Mouse (Mus musculus) G1E (cell line): Measurements from ENCODE around the gene Tnrc6c. TPM values are rescaled to one million over a fixed set of nuclear protein-coding genes. Genes with fewer than 3 reads are reported as not detected.

Experiments used
- ATAC-seq: 2 replicates; pipeline ENCODE4 v1.8.0; 2016; ENCODE audit warnings: mild to moderate bottlenecking; ENCODE audit not compliant: insufficient number of reproducible peaks, poor library complexity, low FRiP score, severe bottlenecking; ENCODE audit errors: extremely low read depth
- DNase-seq: peaks from one replicate; pipeline ENCODE4 v3.0.0; 2012; ENCODE audit warnings: low spot score
- H3K27me3 ChIP-seq: 2 replicates; pipeline ENCODE4 v1.6.1; 2012; ENCODE audit warnings: mild to moderate bottlenecking, low read length, inconsistent platforms; ENCODE audit not compliant: insufficient read depth
- H3K36me3 ChIP-seq: replicated peaks from 2 replicates; pipeline ENCODE3; 2012; ENCODE audit warnings: mild to moderate bottlenecking, inconsistent platforms
- H3K4me1 ChIP-seq: 2 replicates; pipeline ENCODE4 v1.6.1; 2012; ENCODE audit warnings: low read depth, low read length, inconsistent platforms, mixed read lengths; ENCODE audit not compliant: insufficient read depth
- H3K4me3 ChIP-seq: 2 replicates; pipeline ENCODE4 v1.5.1; 2012; ENCODE audit warnings: low read depth, mild to moderate bottlenecking, inconsistent platforms, low read length, moderate library complexity, mixed read lengths
- H3K9me3 ChIP-seq: replicated peaks from 2 replicates; pipeline ENCODE4 v1.6.1; 2012; ENCODE audit warnings: inconsistent platforms
- CTCF ChIP-seq: IDR thresholded peaks from 2 replicates; pipeline ENCODE4 v1.5.1; 2012; ENCODE audit warnings: low read depth, low read length, inconsistent platforms, mixed read lengths
- GATA1 ChIP-seq: IDR thresholded peaks from 2 replicates; pipeline ENCODE4 v1.6.1; 2012; ENCODE audit warnings: borderline replicate concordance, low read length, inconsistent platforms, mixed read lengths
- GATA2 ChIP-seq: IDR thresholded peaks from 2 replicates; pipeline ENCODE4 v1.6.1; 2012; ENCODE audit warnings: low read depth, low read length, inconsistent platforms, borderline replicate concordance
- POLR2AphosphoS5 ChIP-seq: IDR thresholded peaks from 2 replicates; pipeline ENCODE4 v1.6.1; 2012; ENCODE audit warnings: low read depth, low read length, inconsistent platforms; ENCODE audit not compliant: insufficient replicate concordance
- TAL1 ChIP-seq: conservative IDR thresholded peaks from 2 replicates; pipeline ENCODE4 v1.6.1; 2012; ENCODE audit warnings: low read depth, low read length, inconsistent platforms, mixed read lengths
- polyA plus RNA-seq: library from polyadenylated mRNA; stranded (reverse); fragments of >175 nt; gene quantifications from 2 replicates; pipeline ENCODE4 v1.2.3, GENCODE M21; 2012
- total RNA-seq, 2 experiments: library from RNA; stranded (forward) in 1 of 2; stranded (reverse) in 1 of 2; fragments of 200-1000 nt in 1 of 2; fragments of >200 nt in 1 of 2; fragmentation: Nextera tagmentation in 1 of 2; gene quantifications; 2 replicates each; pipeline ENCODE4 v1.2.3; 2014 to 2017

The Tnrc6c gene
- total and polyA plus RNA-seq, 3 experiments, result 19.2 to 47.5 (median 21.5) TPM

DNA sequence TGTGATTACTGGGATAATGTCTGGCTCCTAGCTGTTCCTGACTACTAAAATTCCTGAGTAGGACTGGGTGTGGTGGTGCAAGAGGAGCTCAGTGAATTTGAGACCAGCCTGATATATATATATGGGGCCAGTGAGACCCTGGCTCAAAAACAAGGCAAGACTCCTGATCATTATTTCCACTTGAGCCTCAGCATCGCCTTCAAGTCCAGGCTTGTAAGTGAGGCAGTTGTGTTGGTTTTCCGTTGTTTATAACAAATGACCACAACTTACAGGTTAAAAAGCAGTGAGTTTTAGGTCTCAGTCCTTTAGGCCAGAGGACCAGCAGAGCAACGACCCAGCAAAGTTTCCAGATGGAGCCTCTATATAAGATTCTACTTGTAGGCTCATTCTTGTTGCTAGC, 23.5 kb downstream of the Tnrc6c start:
- H3K27me3 ChIP-seq, result no peaks in the 10 kb centered on the region
- H3K4me1 ChIP-seq, result peaks cover 4% of the 10 kb centered on the region
- peaks cover 23% of the 10 kb centered on the region for H3K36me3 ChIP-seq
- no peak for ATAC-seq
- TF ChIP-seq GATA2 (no peak), TAL1 (no peak), GATA1 (no peak), CTCF (no peak), POLR2AphosphoS5 (no peak)
- H3K4me3 ChIP-seq, result no peak overlapping the region
- no peak for DNase-seq
- H3K9me3 ChIP-seq, result no peaks in the 10 kb centered on the region

DNA sequence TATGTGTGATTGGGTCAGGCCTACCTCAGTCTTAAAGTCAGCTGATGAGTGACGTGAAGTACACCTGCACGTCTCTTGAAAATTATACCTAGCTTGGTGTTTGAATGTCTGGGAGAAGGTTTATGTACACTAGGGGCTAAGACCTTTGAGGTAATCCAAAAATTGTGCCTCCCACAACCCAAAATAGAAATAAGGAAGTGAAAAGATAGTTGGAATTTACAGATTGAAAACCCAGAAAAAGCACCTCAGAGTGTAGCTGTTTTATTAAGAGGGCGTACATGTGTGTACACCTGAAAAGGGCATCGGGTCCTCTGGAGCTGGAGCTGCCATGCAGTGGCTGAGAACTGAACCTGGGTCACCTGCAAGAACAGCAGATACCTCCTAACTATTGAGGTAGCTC, 24.1 kb downstream of the Tnrc6c start:
- Histone ChIP-seq H3K4me3 (no peak overlapping the region), H3K9me3 (no peaks in the 10 kb centered on the region), H3K36me3 (peaks cover 21% of the 10 kb centered on the region), H3K4me1 (peaks cover 4% of the 10 kb centered on the region), H3K27me3 (no peaks in the 10 kb centered on the region)
- TF ChIP-seq POLR2AphosphoS5, result no peak
- DNase-seq (no peak), ATAC-seq (no peak)

DNA sequence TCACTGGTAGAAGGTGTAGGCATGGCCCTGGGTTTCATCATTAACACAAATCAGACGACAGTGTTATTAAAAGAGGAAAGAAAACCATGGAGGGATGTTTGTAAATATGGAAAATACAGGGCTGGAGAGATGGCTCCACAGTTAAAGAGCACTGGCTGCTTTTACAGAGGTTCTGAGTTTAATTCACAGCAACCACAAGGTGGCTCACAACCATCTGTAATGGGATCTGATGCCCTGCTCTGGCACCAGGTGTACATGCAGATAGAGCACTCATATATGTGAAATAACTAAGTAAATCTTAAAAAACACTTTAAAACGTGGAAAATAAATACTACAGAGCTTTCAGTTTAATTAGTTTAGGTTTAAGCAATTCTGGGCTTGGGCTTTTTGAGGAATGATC, 24.7 kb downstream of the Tnrc6c start:
- Histone ChIP-seq H3K4me1 (peaks cover 4% of the 10 kb centered on the region), H3K27me3 (no peaks in the 10 kb centered on the region), H3K9me3 (no peaks in the 10 kb centered on the region), H3K36me3 (peaks cover 17% of the 10 kb centered on the region), H3K4me3 (no peak overlapping the region)
- ATAC-seq (no peak), DNase-seq (no peak)
- no peak for TF ChIP-seq TAL1
- no peak for TF ChIP-seq CTCF
- TF ChIP-seq POLR2AphosphoS5, result no peak
- no peak for TF ChIP-seq GATA2
- TF ChIP-seq GATA1, result no peak

DNA sequence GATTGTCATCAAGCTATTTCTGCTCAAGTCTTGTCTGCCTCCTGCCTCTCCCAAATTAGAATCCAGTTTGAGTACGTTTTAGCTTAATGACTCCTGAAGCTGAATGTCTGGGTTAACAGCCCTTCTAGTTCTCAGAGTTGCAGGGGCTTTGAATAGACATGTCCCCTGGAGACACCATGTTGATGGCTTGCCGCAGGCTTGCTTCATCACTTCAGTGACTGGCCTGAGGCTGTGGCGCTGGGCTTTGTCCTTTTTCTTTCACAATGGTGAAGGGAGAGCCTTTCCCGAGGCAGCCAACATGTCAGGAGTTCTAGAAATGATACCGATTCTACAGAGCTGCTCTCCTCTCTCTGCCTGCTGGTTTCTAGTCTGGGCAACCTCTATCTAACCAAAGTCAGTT, 30.6 kb downstream of the Tnrc6c start:
- Histone ChIP-seq H3K36me3 (peaks cover 28% of the 10 kb centered on the region), H3K27me3 (no peaks in the 10 kb centered on the region), H3K9me3 (no peaks in the 10 kb centered on the region), H3K4me3 (no peak overlapping the region), H3K4me1 (peaks cover 10% of the 10 kb centered on the region)
- DNase-seq (no peak), ATAC-seq (no peak)
- TF ChIP-seq GATA1, result no peak
- no peak for TF ChIP-seq CTCF
- TF ChIP-seq TAL1, result no peak
- no peak for TF ChIP-seq GATA2
- TF ChIP-seq POLR2AphosphoS5, result no peak

DNA sequence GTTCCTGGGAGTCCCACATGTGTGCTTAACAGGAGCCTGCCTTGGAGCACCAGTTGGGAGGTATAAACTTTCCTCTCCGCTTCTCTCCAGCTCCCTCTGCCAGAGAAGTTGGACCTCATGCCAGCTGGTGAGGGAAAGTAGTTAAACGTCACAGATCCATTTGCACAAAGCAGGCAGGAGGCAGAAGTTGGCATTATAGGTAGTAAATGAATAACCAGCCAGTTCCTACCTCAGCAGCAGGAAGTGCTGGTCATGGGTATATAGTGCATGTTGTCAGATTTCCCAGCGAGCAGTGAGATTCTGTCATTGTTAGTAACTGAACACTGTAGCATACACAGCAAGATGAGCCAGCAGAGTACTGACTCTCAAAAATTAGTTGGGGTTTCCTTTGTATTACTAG, 31.4 kb downstream of the Tnrc6c start:
- DNase-seq (no peak), ATAC-seq (no peak)
- H3K4me3 ChIP-seq, result no peak overlapping the region
- peaks cover 10% of the 10 kb centered on the region for H3K4me1 ChIP-seq
- H3K9me3 ChIP-seq, result no peaks in the 10 kb centered on the region
- no peaks in the 10 kb centered on the region for H3K27me3 ChIP-seq
- TF ChIP-seq GATA2 (no peak), GATA1 (no peak), TAL1 (no peak), CTCF (no peak), POLR2AphosphoS5 (no peak)
- H3K36me3 ChIP-seq, result peaks cover 28% of the 10 kb centered on the region

DNA sequence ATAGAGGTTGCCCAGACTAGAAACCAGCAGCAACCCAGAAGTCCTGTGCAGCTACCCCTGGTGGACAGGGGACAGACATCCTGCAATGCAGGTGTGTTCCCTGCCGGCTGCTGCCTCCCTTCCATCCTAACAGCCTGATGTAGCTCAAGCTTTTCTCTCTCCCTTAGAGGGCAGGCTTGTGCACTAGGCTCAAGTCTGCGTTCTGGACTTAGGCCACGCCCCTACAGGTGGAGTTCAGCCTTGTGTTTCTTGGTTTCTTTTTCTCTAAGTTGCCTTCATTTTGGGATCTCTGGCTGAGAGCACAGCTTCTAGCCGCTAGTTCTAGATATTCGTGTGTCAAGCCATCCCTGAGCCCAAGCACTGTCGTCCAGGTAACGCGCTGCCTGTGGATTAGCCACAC, 31.9 kb downstream of the Tnrc6c start:
- Histone ChIP-seq H3K4me1 (peaks cover 10% of the 10 kb centered on the region), H3K9me3 (no peaks in the 10 kb centered on the region), H3K36me3 (peaks cover 28% of the 10 kb centered on the region), H3K27me3 (no peaks in the 10 kb centered on the region), H3K4me3 (no peak overlapping the region)
- DNase-seq, result no peak
- no peak for TF ChIP-seq GATA1
- no peak for TF ChIP-seq POLR2AphosphoS5
- no peak for TF ChIP-seq CTCF
- no peak for TF ChIP-seq TAL1
- TF ChIP-seq GATA2, result no peak
- no peak for ATAC-seq

DNA sequence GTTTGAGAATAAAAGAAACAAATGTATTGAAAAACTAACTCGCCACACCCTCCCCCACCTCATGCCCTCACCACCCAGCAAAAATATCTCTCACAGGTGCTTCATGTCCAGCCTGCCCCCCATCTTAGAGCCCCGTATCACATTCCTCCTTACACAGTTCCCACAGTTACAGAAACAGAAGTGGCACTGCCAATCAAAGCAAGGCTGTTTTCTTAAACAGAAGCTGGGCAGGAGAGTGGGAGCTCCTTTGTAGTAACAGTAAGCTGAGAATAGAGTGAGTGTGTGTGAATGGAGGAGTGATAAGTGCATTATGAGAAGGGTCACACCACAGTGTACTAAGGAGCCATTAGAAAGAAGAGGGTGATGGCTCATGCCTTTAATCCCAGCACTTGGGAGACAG, 34.5 kb downstream of the Tnrc6c start:
- ATAC-seq (no peak), DNase-seq (no peak)
- TF ChIP-seq CTCF (no peak), GATA2 (no peak), POLR2AphosphoS5 (no peak), TAL1 (no peak), GATA1 (no peak)
- Histone ChIP-seq H3K36me3 (peaks cover 31% of the 10 kb centered on the region), H3K4me1 (peaks cover 12% of the 10 kb centered on the region), H3K4me3 (no peak overlapping the region), H3K27me3 (no peaks in the 10 kb centered on the region), H3K9me3 (no peaks in the 10 kb centered on the region)
